Mouse (Mus musculus): ENCODE results near the gene Rdm1. TPM values are rescaled to one million over a fixed set of nuclear protein-coding genes. Genes with fewer than 3 reads are reported as not detected.
"Not testable (repeated sequence)": the region's sequence is repeated elsewhere in the genome, so short reads cannot be mapped to it uniquely, and the experiment has no call there.

The Rdm1 gene
- polyA plus RNA-seq, 1 experiment from 2014 or later, result 46.4 TPM

- H3K9ac ChIP-seq, result no peak within 1 kb of the TSS
- no peaks in the 10 kb centered on the region for H3K4me1 ChIP-seq (replicated peaks)
- no peak within 1 kb of the TSS for H3K4me3 ChIP-seq
- H3K36me3 ChIP-seq, result no peaks in the 10 kb centered on the region
- H3K4me2 ChIP-seq, result no peak within 1 kb of the TSS
- no peaks in the 10 kb centered on the region for H3K9me3 ChIP-seq (replicated peaks)
- H3K27ac ChIP-seq, result no peak within 1 kb of the TSS
- H3K27me3 ChIP-seq, result peaks cover 17% of the 10 kb centered on the region
- 74% methylated on average over 6 of the region's 6 CpGs for WGBS
- no peak for ATAC-seq (replicated peaks; ENCODE audit: insufficient number of reproducible peaks, insufficient read depth, low FRiP score, low read depth)
These were observed 27.8 kb upstream of the Rdm1 start, which contains the start of gene Gm11634 for GRCm38 (mm10) chr11:101599156-101599555. Gene Gm11634, minus strand, starts transcription at chr11:101599256.

GRCm38 (mm10) chr11:101602491-101602890 lies 24.5 kb upstream of the Rdm1 start:
- Histone ChIP-seq H3K4me2 (no peak overlapping the region), H3K4me3 (no peak overlapping the region), H3K9me3 (replicated peaks) (no peaks in the 10 kb centered on the region), H3K36me3 (no peaks in the 10 kb centered on the region), H3K9ac (no peak overlapping the region), H3K27ac (no peak overlapping the region), H3K4me1 (replicated peaks) (0 out of 2 replicates have a peak, but pooled peaks cover 4% of the 10 kb centered on the region), H3K27me3 (peaks cover 17% of the 10 kb centered on the region)
- 6% methylated on average over 3 of the region's 3 CpGs for WGBS
- ATAC-seq (replicated peaks; ENCODE audit: insufficient number of reproducible peaks, insufficient read depth, low FRiP score, low read depth), result no peak

- H3K36me3 ChIP-seq, result no peaks in the 10 kb centered on the region
- H3K9me3 ChIP-seq (replicated peaks), result no peaks in the 10 kb centered on the region
- ATAC-seq (replicated peaks; ENCODE audit: insufficient number of reproducible peaks, insufficient read depth, low FRiP score, low read depth), result no peak
- H3K4me1 ChIP-seq (replicated peaks), result 0 out of 2 replicates have a peak, but pooled peaks cover 4% of the 10 kb centered on the region
- H3K27ac ChIP-seq, result no peak overlapping the region
- peak overlapping the region; percentile 37 for H3K4me3 ChIP-seq
- H3K4me2 ChIP-seq, result peak overlapping the region; percentile 59; the same call in 1 of the 2 replicates
- 4% methylated on average over 3 of the region's 3 CpGs for WGBS
- no peak overlapping the region for H3K9ac ChIP-seq
- peaks cover 13% of the 10 kb centered on the region for H3K27me3 ChIP-seq
These were observed 22.9 kb upstream of the Rdm1 start for GRCm38 (mm10) chr11:101604116-101604515.

- not testable (repeated sequence) for ATAC-seq (replicated peaks; ENCODE audit: insufficient number of reproducible peaks, insufficient read depth, low FRiP score, low read depth); H3K36me3 ChIP-seq; H3K4me1 ChIP-seq (replicated peaks); H3K9me3 ChIP-seq (replicated peaks); H3K27me3 ChIP-seq
- Histone ChIP-seq H3K27ac (0 out of 2 replicates have a peak overlapping the region, but pooled peaks have one; percentile 28), H3K4me3 (peak overlapping the region; percentile 37), H3K9ac (peak overlapping the region; percentile 44; the same call in 1 of the 2 replicates), H3K4me2 (peak overlapping the region; percentile 59)
- 2% methylated on average over 30 of the region's 30 CpGs for WGBS
These were observed 22.2 kb upstream of the Rdm1 start for GRCm38 (mm10) chr11:101604531-101605453.

- not testable (repeated sequence) for H3K27me3 ChIP-seq; H3K4me3 ChIP-seq; H3K27ac ChIP-seq; ATAC-seq (replicated peaks; ENCODE audit: insufficient number of reproducible peaks, insufficient read depth, low FRiP score, low read depth); H3K9me3 ChIP-seq (replicated peaks); H3K36me3 ChIP-seq; H3K4me2 ChIP-seq; H3K9ac ChIP-seq
- WGBS, result 76% methylated on average over 4 of the region's 4 CpGs
- peaks cover 13% of the 10 kb centered on the region for H3K4me1 ChIP-seq (replicated peaks)
These were observed 19.9 kb upstream of the Rdm1 start for GRCm38 (mm10) chr11:101607134-101607533.

- Histone ChIP-seq H3K4me1 (replicated peaks) (peaks cover 9% of the 10 kb centered on the region), H3K4me2 (peak overlapping the region; percentile 50), H3K27me3 (no peaks in the 10 kb centered on the region), H3K4me3 (peak overlapping the region; percentile 12; the same call in 1 of the 2 replicates), H3K36me3 (no peaks in the 10 kb centered on the region), H3K9me3 (replicated peaks) (no peaks in the 10 kb centered on the region), H3K27ac (no peak overlapping the region), H3K9ac (no peak overlapping the region)
- ATAC-seq (replicated peaks; ENCODE audit: insufficient number of reproducible peaks, insufficient read depth, low FRiP score, low read depth), result peak; percentile 53
- 6% methylated on average over 11 of the region's 11 CpGs for WGBS
These were observed 16.6 kb upstream of the Rdm1 start for GRCm38 (mm10) chr11:101610445-101610844.

GRCm38 (mm10) chr11:101613596-101613995 lies 13.4 kb upstream of the Rdm1 start:
- Histone ChIP-seq H3K9ac (no peak overlapping the region), H3K27ac (no peak overlapping the region), H3K4me1 (replicated peaks) (peaks cover 22% of the 10 kb centered on the region), H3K27me3 (no peaks in the 10 kb centered on the region), H3K4me3 (no peak overlapping the region), H3K4me2 (no peak overlapping the region), H3K9me3 (replicated peaks) (no peaks in the 10 kb centered on the region), H3K36me3 (no peaks in the 10 kb centered on the region)
- WGBS, result 67% methylated on average over 6 of the region's 6 CpGs
- no peak for ATAC-seq (replicated peaks; ENCODE audit: insufficient number of reproducible peaks, insufficient read depth, low FRiP score, low read depth)

- H3K4me1 ChIP-seq (replicated peaks), result peaks cover 22% of the 10 kb centered on the region
- H3K36me3 ChIP-seq, result no peaks in the 10 kb centered on the region
- H3K27ac ChIP-seq, result no peak overlapping the region
- H3K9me3 ChIP-seq (replicated peaks), result no peaks in the 10 kb centered on the region
- no peak for ATAC-seq (replicated peaks; ENCODE audit: insufficient number of reproducible peaks, insufficient read depth, low FRiP score, low read depth)
- H3K9ac ChIP-seq, result no peak overlapping the region
- 46% methylated on average over 4 of the region's 4 CpGs for WGBS
- H3K4me3 ChIP-seq, result no peak overlapping the region
- H3K4me2 ChIP-seq, result no peak overlapping the region
- H3K27me3 ChIP-seq, result no peaks in the 10 kb centered on the region
These were observed 12.9 kb upstream of the Rdm1 start for GRCm38 (mm10) chr11:101614116-101614515.

GRCm38 (mm10) chr11:101615380-101615779 lies 11.6 kb upstream of the Rdm1 start:
- no peaks in the 10 kb centered on the region for H3K27me3 ChIP-seq
- H3K4me2 ChIP-seq, result no peak overlapping the region
- WGBS, result 69% methylated on average over 6 of the region's 6 CpGs
- no peak overlapping the region for H3K27ac ChIP-seq
- no peaks in the 10 kb centered on the region for H3K36me3 ChIP-seq
- no peak for ATAC-seq (replicated peaks; ENCODE audit: insufficient number of reproducible peaks, insufficient read depth, low FRiP score, low read depth)
- no peak overlapping the region for H3K4me3 ChIP-seq
- H3K4me1 ChIP-seq (replicated peaks), result peaks cover 21% of the 10 kb centered on the region
- H3K9me3 ChIP-seq (replicated peaks), result no peaks in the 10 kb centered on the region
- no peak overlapping the region for H3K9ac ChIP-seq

- no peak overlapping the region for H3K27ac ChIP-seq
- H3K4me3 ChIP-seq, result no peak overlapping the region
- no peak overlapping the region for H3K9ac ChIP-seq
- H3K36me3 ChIP-seq, result no peaks in the 10 kb centered on the region
- H3K27me3 ChIP-seq, result no peaks in the 10 kb centered on the region
- no peaks in the 10 kb centered on the region for H3K9me3 ChIP-seq (replicated peaks)
- ATAC-seq (replicated peaks; ENCODE audit: insufficient number of reproducible peaks, insufficient read depth, low FRiP score, low read depth), result no peak
- H3K4me2 ChIP-seq, result no peak overlapping the region
- WGBS, result 79% methylated on average over 8 of the region's 8 CpGs
- peaks cover 13% of the 10 kb centered on the region for H3K4me1 ChIP-seq (replicated peaks)
These were observed 10.9 kb upstream of the Rdm1 start for GRCm38 (mm10) chr11:101616104-101616503.

GRCm38 (mm10) chr11:101616948-101617767 lies 9.8 kb upstream of the Rdm1 start:
- no peak overlapping the region for H3K4me2 ChIP-seq
- H3K27me3 ChIP-seq, result no peaks in the 10 kb centered on the region
- no peak overlapping the region for H3K27ac ChIP-seq
- H3K9ac ChIP-seq, result no peak overlapping the region
- 25% methylated on average over 18 of the region's 18 CpGs for WGBS
- H3K4me1 ChIP-seq (replicated peaks), result peaks cover 13% of the 10 kb centered on the region
- H3K36me3 ChIP-seq, result no peaks in the 10 kb centered on the region
- no peaks in the 10 kb centered on the region for H3K9me3 ChIP-seq (replicated peaks)
- H3K4me3 ChIP-seq, result no peak overlapping the region
- ATAC-seq (replicated peaks; ENCODE audit: insufficient number of reproducible peaks, insufficient read depth, low FRiP score, low read depth), result no peak

Measured in heart, embryonic 15.5 days (tissue).